Mouse (Mus musculus): Measurements from ENCODE around the gene Myo18a. TPM values are rescaled to one million over a fixed set of nuclear protein-coding genes. Genes with fewer than 3 reads are reported as not detected.

Myo18a gene
- polyA plus RNA-seq, 1 experiment, result 57.0 TPM

- TF ChIP-seq CTCF (IDR thresholded peaks at IDR 0.05; ENCODE audit: control insufficient read depth, insufficient read depth, insufficient read length) (no peak), MYOD1 (IDR thresholded peaks at IDR 0.05; ENCODE audit: control insufficient read depth, insufficient read length, low read depth) (no peak), MAX (IDR thresholded peaks at IDR 0.05) (no peak), CEBPB (IDR thresholded peaks at IDR 0.05; ENCODE audit: low read depth) (no peak), USF1 (IDR thresholded peaks at IDR 0.05; ENCODE audit: low read depth) (no peak), FOSL1 (IDR thresholded peaks at IDR 0.05; ENCODE audit: insufficient read depth, low read length, poor library complexity, severe bottlenecking) (no peak), MYOG (IDR thresholded peaks at IDR 0.05; ENCODE audit: control insufficient read depth, extremely low read depth, insufficient read length) (no peak)
- Histone ChIP-seq H3ac (ENCODE audit: control insufficient read depth, insufficient read length, low read depth) (no peak overlapping the region), H3K79me2 (ENCODE audit: control insufficient read depth, insufficient read depth) (no peaks in the 10 kb centered on the region), H3K36me3 (ENCODE audit: control insufficient read depth, insufficient read depth) (no peaks in the 10 kb centered on the region), H3K27me3 (ENCODE audit: control insufficient read depth, insufficient read depth, insufficient read length) (peaks cover 7% of the 10 kb centered on the region), H3K4me3 (ENCODE audit: insufficient read depth, poor library complexity, severe bottlenecking) (no peak overlapping the region), H3K79me3 (ENCODE audit: low read depth) (no peaks in the 10 kb centered on the region)
Measured at GRCm38 (mm10) chr11:77748996-77749395, 14.1 kb upstream of the Myo18a start.

GRCm38 (mm10) chr11:77752525-77752924 is 10.5 kb upstream of the Myo18a start:
- Histone ChIP-seq H3K4me3 (ENCODE audit: insufficient read depth, poor library complexity, severe bottlenecking) (no peak overlapping the region), H3K36me3 (ENCODE audit: control insufficient read depth, insufficient read depth) (no peaks in the 10 kb centered on the region), H3K79me2 (ENCODE audit: control insufficient read depth, insufficient read depth) (no peaks in the 10 kb centered on the region), H3ac (ENCODE audit: control insufficient read depth, insufficient read length, low read depth) (no peak overlapping the region), H3K27me3 (ENCODE audit: control insufficient read depth, insufficient read depth, insufficient read length) (peaks cover 7% of the 10 kb centered on the region), H3K79me3 (ENCODE audit: low read depth) (no peaks in the 10 kb centered on the region)
- TF ChIP-seq CEBPB (IDR thresholded peaks at IDR 0.05; ENCODE audit: low read depth), result no peak
- TF ChIP-seq FOSL1 (IDR thresholded peaks at IDR 0.05; ENCODE audit: insufficient read depth, low read length, poor library complexity, severe bottlenecking), result no peak
- no peak for TF ChIP-seq MYOG (IDR thresholded peaks at IDR 0.05; ENCODE audit: control insufficient read depth, extremely low read depth, insufficient read length)
- no peak for TF ChIP-seq MYOD1 (IDR thresholded peaks at IDR 0.05; ENCODE audit: control insufficient read depth, insufficient read length, low read depth)
- no peak for TF ChIP-seq MAX (IDR thresholded peaks at IDR 0.05)
- no peak for TF ChIP-seq USF1 (IDR thresholded peaks at IDR 0.05; ENCODE audit: low read depth)
- no peak for TF ChIP-seq CTCF (IDR thresholded peaks at IDR 0.05; ENCODE audit: control insufficient read depth, insufficient read depth, insufficient read length)

DNA sequence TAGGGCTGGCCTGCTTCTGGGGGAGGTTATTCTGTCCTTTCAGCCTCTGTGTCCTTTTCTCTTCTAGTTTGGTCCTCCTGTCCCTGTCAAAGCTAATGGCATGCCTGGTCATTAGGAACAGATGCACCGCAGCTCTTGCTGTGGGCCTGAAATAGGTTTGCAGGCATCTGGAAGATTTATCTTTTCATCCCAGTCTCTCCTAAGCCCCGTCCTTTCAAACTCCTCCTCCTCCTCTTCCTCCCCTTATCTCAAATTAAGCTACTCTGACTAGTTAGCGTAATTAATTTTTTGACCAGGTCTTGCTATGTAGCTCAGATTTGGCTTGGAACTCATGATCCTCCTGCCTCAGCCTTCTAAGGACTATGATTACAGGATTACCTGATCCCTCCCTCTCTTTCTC is 9.6 kb upstream of the Myo18a start:
- Histone ChIP-seq H3K36me3 (ENCODE audit: control insufficient read depth, insufficient read depth) (no peaks in the 10 kb centered on the region), H3K79me3 (ENCODE audit: low read depth) (no peaks in the 10 kb centered on the region), H3K4me3 (ENCODE audit: insufficient read depth, poor library complexity, severe bottlenecking) (no peak overlapping the region), H3ac (ENCODE audit: control insufficient read depth, insufficient read length, low read depth) (no peak overlapping the region), H3K79me2 (ENCODE audit: control insufficient read depth, insufficient read depth) (no peaks in the 10 kb centered on the region), H3K27me3 (ENCODE audit: control insufficient read depth, insufficient read depth, insufficient read length) (peaks cover 7% of the 10 kb centered on the region)
- TF ChIP-seq FOSL1 (IDR thresholded peaks at IDR 0.05; ENCODE audit: insufficient read depth, low read length, poor library complexity, severe bottlenecking), result no peak
- TF ChIP-seq MYOD1 (IDR thresholded peaks at IDR 0.05; ENCODE audit: control insufficient read depth, insufficient read length, low read depth), result no peak
- no peak for TF ChIP-seq CTCF (IDR thresholded peaks at IDR 0.05; ENCODE audit: control insufficient read depth, insufficient read depth, insufficient read length)
- TF ChIP-seq CEBPB (IDR thresholded peaks at IDR 0.05; ENCODE audit: low read depth), result no peak
- no peak for TF ChIP-seq USF1 (IDR thresholded peaks at IDR 0.05; ENCODE audit: low read depth)
- TF ChIP-seq MYOG (IDR thresholded peaks at IDR 0.05; ENCODE audit: control insufficient read depth, extremely low read depth, insufficient read length), result no peak
- no peak for TF ChIP-seq MAX (IDR thresholded peaks at IDR 0.05)

DNA sequence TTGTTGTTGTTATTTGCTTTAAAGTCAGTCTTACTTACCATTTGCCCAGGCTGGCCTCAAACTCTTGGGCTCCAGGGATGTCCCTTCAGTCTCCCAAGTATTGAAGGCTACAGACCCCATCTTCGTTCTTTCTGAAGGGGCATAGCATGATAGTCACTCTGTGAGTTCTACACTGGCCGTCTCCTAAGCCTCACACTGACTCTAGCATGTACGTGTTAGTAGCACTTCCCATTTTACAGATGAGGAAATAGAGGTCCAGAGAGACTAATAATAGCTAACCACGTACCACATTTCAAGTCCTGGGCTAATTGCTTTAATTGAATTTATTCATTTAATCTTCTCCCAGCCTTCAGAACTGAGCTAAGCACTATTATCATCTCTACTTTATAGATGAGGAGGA is 3.0 kb upstream of the Myo18a start:
- Histone ChIP-seq H3ac (ENCODE audit: control insufficient read depth, insufficient read length, low read depth) (no peak overlapping the region), H3K27me3 (ENCODE audit: control insufficient read depth, insufficient read depth, insufficient read length) (no peaks in the 10 kb centered on the region), H3K4me3 (ENCODE audit: insufficient read depth, poor library complexity, severe bottlenecking) (no peak overlapping the region), H3K79me2 (ENCODE audit: control insufficient read depth, insufficient read depth) (peaks cover 23% of the 10 kb centered on the region), H3K79me3 (ENCODE audit: low read depth) (peaks cover 9% of the 10 kb centered on the region), H3K36me3 (ENCODE audit: control insufficient read depth, insufficient read depth) (no peaks in the 10 kb centered on the region)
- TF ChIP-seq CTCF (IDR thresholded peaks at IDR 0.05; ENCODE audit: control insufficient read depth, insufficient read depth, insufficient read length), result no peak
- no peak for TF ChIP-seq FOSL1 (IDR thresholded peaks at IDR 0.05; ENCODE audit: insufficient read depth, low read length, poor library complexity, severe bottlenecking)
- TF ChIP-seq MYOD1 (IDR thresholded peaks at IDR 0.05; ENCODE audit: control insufficient read depth, insufficient read length, low read depth), result no peak
- TF ChIP-seq MYOG (IDR thresholded peaks at IDR 0.05; ENCODE audit: control insufficient read depth, extremely low read depth, insufficient read length), result no peak
- no peak for TF ChIP-seq CEBPB (IDR thresholded peaks at IDR 0.05; ENCODE audit: low read depth)
- no peak for TF ChIP-seq MAX (IDR thresholded peaks at IDR 0.05)
- no peak for TF ChIP-seq USF1 (IDR thresholded peaks at IDR 0.05; ENCODE audit: low read depth)

DNA sequence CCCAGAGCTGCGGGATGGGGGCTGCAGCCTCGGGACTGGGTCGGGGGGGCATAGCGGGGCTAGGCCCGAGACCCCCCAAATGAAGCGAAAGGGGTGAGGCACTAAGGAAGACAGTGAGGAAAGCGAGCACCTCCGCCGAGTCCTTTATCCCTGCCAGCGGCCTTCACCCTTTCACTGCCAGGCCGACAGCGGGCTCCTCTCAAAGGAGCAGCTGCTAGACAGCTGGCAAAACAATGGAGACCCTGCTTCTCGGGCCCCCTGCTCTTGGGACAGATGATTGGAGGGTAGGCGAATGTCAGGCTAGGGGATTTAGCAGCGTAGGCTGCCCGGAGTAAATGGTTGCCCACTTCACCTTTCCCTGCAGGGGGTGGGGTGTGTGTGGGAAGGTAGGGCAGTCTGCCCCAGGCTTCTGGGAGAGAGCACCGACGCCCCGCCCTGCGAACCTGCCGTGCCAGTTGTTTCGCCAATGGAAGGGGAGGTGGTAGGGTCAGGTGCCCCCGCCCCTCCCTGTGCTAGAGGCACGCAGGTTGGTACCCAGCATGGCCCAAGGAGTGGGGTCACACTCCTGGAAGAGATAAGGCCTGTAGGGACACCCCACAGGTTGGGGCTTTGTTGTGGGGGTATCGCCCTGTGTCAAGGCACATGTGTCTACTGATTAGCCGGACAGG is 761 bp downstream of the Myo18a start:
- H3K36me3 ChIP-seq (ENCODE audit: control insufficient read depth, insufficient read depth), result no peaks in the 10 kb centered on the region

More for the DNA sequence above, 761 bp downstream of the Myo18a start:
- TF ChIP-seq CTCF (IDR thresholded peaks at IDR 0.05; ENCODE audit: control insufficient read depth, insufficient read depth, insufficient read length), result no peak
- TF ChIP-seq USF1 (IDR thresholded peaks at IDR 0.05; ENCODE audit: low read depth), result no peak
- no peak for TF ChIP-seq FOSL1 (IDR thresholded peaks at IDR 0.05; ENCODE audit: insufficient read depth, low read length, poor library complexity, severe bottlenecking)
- no peak for TF ChIP-seq MYOG (IDR thresholded peaks at IDR 0.05; ENCODE audit: control insufficient read depth, extremely low read depth, insufficient read length)
- no peak for TF ChIP-seq CEBPB (IDR thresholded peaks at IDR 0.05; ENCODE audit: low read depth)
- peak; percentile 43 for TF ChIP-seq MAX (IDR thresholded peaks at IDR 0.05)
- peak; percentile 64 for TF ChIP-seq MYOD1 (IDR thresholded peaks at IDR 0.05; ENCODE audit: control insufficient read depth, insufficient read length, low read depth)
- Histone ChIP-seq H3K79me3 (ENCODE audit: low read depth) (peaks cover 30% of the 10 kb centered on the region), H3K79me2 (ENCODE audit: control insufficient read depth, insufficient read depth) (peaks cover 60% of the 10 kb centered on the region), H3K4me3 (ENCODE audit: insufficient read depth, poor library complexity, severe bottlenecking) (peak overlapping the region; percentile 78), H3ac (ENCODE audit: control insufficient read depth, insufficient read length, low read depth) (peak overlapping the region; percentile 85), H3K27me3 (ENCODE audit: control insufficient read depth, insufficient read depth, insufficient read length) (no peaks in the 10 kb centered on the region)
